Mouse (Mus musculus) forebrain, embryonic 10.5 days (tissue): Measurements from ENCODE around the gene Foxn3. TPM values are rescaled to one million over a fixed set of nuclear protein-coding genes. Genes with fewer than 3 reads are reported as not detected.

Experiments
- DNase-seq: peaks from one replicate; pipeline ENCODE4 v3.0.0-alpha.2; 2017; ENCODE audit warnings: low spot score; ENCODE audit errors: extremely low spot score
- H3K27ac ChIP-seq: fragments of 300-500 bp; sonication (generic); 2 replicates; pipeline ENCODE4 v1.5.1; 2016; ENCODE audit warnings: mild to moderate bottlenecking
- H3K27me3 ChIP-seq: fragments of 300-500 bp; sonication (generic); 2 replicates; pipeline ENCODE4 v1.6.1; 2016; ENCODE audit warnings: mild to moderate bottlenecking; ENCODE audit not compliant: poor library complexity, severe bottlenecking
- H3K36me3 ChIP-seq: fragments of 300-500 bp; sonication (generic); replicated peaks from 2 replicates; pipeline ENCODE4 v1.6.1; 2016; ENCODE audit warnings: mild to moderate bottlenecking, moderate library complexity
- H3K4me1 ChIP-seq: fragments of 300-500 bp; sonication (generic); 2 replicates; pipeline ENCODE4 v1.6.1; 2016
- H3K4me3 ChIP-seq: fragments of 300-500 bp; sonication (generic); 2 replicates; pipeline ENCODE4 v1.5.1; 2016; ENCODE audit warnings: mild to moderate bottlenecking, moderate library complexity
- H3K9me3 ChIP-seq: fragments of 300-500 bp; sonication (generic); 2 replicates; pipeline ENCODE4 v1.6.1; 2016; ENCODE audit warnings: mild to moderate bottlenecking, moderate library complexity
- WGBS: fragments of 180-500 bp; shearing (Covaris S2); methylation state at CpG from one replicate; pipeline ENCODE4 v1.1.7; 2016; 5-methylcytosine and 5-hydroxymethylcytosine counted together
- polyA plus RNA-seq: library from polyadenylated mRNA; unstranded; fragments of >200 nt; fragmentation: Nextera tagmentation; extraction: Ambion mirVana; gene quantifications from 2 replicates; pipeline ENCODE4 v1.2.1, GENCODE M21; 2016

Foxn3 gene
- 46.4 and 47.3 TPM in 2 replicates for polyA plus RNA-seq

DNA sequence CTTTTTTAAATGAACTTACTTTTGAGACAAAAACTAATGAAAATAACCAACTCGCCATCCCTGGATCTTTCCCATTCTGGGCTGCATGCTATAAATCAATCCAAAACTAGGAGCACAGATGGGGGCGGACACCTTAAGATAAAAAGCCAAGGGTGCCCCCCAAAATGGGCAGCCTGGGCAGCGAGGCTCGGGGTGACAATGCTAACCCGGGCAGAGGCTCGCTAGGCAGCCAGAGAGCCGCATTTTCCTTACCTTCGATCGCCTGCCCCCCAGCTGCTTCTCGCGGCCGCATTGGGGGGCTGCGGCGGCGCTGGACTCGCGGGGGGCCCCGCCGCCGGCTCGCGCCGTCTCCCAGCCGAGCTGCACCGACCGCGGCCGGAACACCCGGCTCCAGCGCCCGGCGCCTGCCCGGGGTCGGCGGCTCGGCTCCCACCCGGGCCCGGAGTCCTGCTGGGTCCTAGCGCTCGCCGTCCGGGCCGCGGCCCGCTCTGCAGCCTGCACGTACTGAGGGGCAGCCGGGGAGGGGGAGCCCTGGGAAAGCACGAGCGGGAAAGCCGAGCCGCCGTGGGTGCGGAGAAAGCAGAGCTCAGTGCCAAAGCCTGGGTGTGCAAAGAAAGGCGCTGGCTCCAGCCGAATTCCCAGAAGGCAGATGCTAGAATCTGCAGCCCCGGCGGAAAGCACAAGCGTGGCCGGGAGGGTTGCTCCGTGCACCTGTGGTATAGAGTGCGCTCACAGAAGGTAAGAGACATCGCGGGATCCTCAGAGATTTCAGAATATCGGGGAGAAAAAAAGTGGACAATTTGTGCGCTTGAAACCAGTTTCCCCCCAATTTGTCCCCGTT, at the start of gene Foxn3:
TSS of gene Foxn3 (minus strand) at position 364 of the 841 bp plus-strand sequence.
- peak; percentile 82 for DNase-seq
- Histone ChIP-seq H3K36me3 (no peaks in the 10 kb centered on the region), H3K4me3 (peak within 1 kb of the TSS; percentile 78), H3K4me1 (peaks cover 42% of the 10 kb centered on the region), H3K27me3 (no peaks in the 10 kb centered on the region), H3K27ac (peak within 1 kb of the TSS; percentile 94), H3K9me3 (no peaks in the 10 kb centered on the region)
- under 1% methylated on average over 66 of the region's 66 CpGs for WGBS

GRCm38 (mm10) chr12:99612181-99612871, 48.9 kb upstream of the Foxn3 start:
- H3K27ac ChIP-seq, result no peak overlapping the region
- DNase-seq, result no peak
- H3K36me3 ChIP-seq, result no peaks in the 10 kb centered on the region
- H3K4me3 ChIP-seq, result no peak overlapping the region
- 45% methylated on average over 9 of the region's 9 CpGs for WGBS
- H3K27me3 ChIP-seq, result no peaks in the 10 kb centered on the region; the same call in 1 of the 2 replicates
- H3K4me1 ChIP-seq, result peaks cover 14% of the 10 kb centered on the region
- no peaks in the 10 kb centered on the region for H3K9me3 ChIP-seq

- WGBS, result 91% methylated on average over 7 of the region's 7 CpGs
- Histone ChIP-seq H3K4me1 (peaks cover 5% of the 10 kb centered on the region; the same call in 1 of the 2 replicates), H3K9me3 (no peaks in the 10 kb centered on the region), H3K4me3 (no peak overlapping the region), H3K27ac (no peak overlapping the region), H3K27me3 (no peaks in the 10 kb centered on the region; the same call in 1 of the 2 replicates), H3K36me3 (no peaks in the 10 kb centered on the region)
- no peak for DNase-seq
These were observed 47.5 kb upstream of the Foxn3 start for GRCm38 (mm10) chr12:99610868-99611267.

DNA sequence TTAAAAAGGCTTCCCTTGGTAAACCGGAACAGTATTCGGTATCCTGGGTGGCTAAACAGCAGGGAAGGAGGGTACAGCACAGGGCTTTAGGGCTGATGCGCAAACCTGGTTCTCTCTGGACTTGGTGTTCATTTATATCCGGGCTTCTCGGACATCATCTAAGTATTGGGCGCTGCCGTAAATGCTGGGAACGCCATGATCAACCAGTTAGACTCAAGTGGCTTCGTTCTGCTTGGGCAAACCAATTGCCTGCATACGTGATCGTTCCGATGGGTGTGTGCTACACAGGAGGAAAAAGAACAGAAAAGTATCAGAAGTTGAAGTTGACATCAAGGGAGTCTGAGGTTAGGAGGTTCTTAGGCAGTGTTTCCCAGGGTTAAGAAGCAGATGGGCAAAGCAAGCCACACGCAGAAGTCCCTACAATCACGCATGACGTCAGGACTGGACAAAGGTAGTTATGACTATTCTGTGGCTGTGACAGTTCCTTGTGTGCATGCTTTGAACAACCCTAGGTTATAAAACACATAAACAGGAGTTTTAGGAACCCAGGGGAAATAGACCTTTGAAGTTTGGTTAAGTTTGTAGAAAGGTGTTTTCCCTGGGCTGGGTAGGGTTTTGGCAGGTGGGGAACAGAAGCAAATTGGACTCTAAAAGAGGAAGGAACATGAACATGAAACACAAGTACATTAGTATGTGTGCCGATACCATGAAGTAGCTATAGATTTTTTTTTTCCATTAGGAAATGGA, 46.9 kb upstream of the Foxn3 start:
- H3K27ac ChIP-seq, result no peak overlapping the region
- peaks cover 5% of the 10 kb centered on the region; the same call in 1 of the 2 replicates for H3K4me1 ChIP-seq
- H3K27me3 ChIP-seq, result no peaks in the 10 kb centered on the region; the same call in 1 of the 2 replicates
- no peaks in the 10 kb centered on the region for H3K9me3 ChIP-seq
- WGBS, result 93% methylated on average over 16 of the region's 16 CpGs
- no peak overlapping the region for H3K4me3 ChIP-seq
- DNase-seq, result no peak
- no peaks in the 10 kb centered on the region for H3K36me3 ChIP-seq

GRCm38 (mm10) chr12:99609643-99610042, 46.3 kb upstream of the Foxn3 start:
- H3K4me1 ChIP-seq, result peaks cover 5% of the 10 kb centered on the region; the same call in 1 of the 2 replicates
- no peak for DNase-seq
- H3K27me3 ChIP-seq, result no peaks in the 10 kb centered on the region
- H3K4me3 ChIP-seq, result no peak overlapping the region
- no peaks in the 10 kb centered on the region for H3K9me3 ChIP-seq
- no peak overlapping the region for H3K27ac ChIP-seq
- WGBS, result 87% methylated on average over 5 of the region's 5 CpGs
- H3K36me3 ChIP-seq, result no peaks in the 10 kb centered on the region

DNA sequence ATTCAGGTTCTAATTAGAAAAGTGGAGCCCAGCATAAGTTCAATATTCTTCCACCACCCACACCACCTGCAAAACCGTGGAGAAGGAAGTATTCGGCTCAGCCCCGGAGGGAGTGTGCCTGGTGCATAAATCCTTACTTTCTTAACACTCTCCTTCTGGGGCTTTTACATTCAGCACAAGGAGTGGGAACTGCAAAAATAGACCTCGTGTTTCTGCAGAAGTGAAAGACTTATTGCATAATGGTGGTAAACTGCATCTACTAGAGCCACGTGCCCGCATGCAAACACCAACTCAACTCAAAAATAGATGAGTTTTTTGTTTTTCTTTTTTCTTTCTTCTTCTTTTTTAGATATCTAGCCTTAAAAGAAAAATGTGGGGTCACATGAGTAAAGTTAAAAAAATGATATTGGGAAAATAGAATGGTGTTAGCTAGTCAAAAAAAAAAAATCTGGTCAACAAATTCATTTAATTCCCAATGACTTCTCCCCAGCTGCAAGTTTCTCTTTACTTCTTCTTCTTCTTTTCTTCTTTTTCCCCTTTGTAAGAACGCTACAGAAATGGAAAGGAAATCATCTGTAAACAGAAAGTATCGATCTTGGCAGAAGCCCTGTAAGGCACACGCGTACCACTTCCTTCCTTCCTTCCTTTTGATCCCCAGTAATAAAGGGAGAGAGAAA, 45.0 kb upstream of the Foxn3 start:
- 92% methylated on average over 10 of the region's 10 CpGs for WGBS
- Histone ChIP-seq H3K4me1 (peaks cover 5% of the 10 kb centered on the region; the same call in 1 of the 2 replicates), H3K27ac (no peak overlapping the region), H3K4me3 (no peak overlapping the region), H3K36me3 (no peaks in the 10 kb centered on the region), H3K27me3 (no peaks in the 10 kb centered on the region), H3K9me3 (no peaks in the 10 kb centered on the region)
- no peak for DNase-seq

- H3K4me1 ChIP-seq, result peaks cover 9% of the 10 kb centered on the region
- H3K36me3 ChIP-seq, result no peaks in the 10 kb centered on the region
- no peak overlapping the region for H3K4me3 ChIP-seq
- DNase-seq, result no peak
- H3K9me3 ChIP-seq, result no peaks in the 10 kb centered on the region
- H3K27ac ChIP-seq, result no peak overlapping the region
- WGBS, result 63% methylated on average over 2 of the region's 2 CpGs
- H3K27me3 ChIP-seq, result no peaks in the 10 kb centered on the region
These were observed 40.0 kb upstream of the Foxn3 start for GRCm38 (mm10) chr12:99603381-99603780.

GRCm38 (mm10) chr12:99601841-99602240, 38.5 kb upstream of the Foxn3 start:
- peaks cover 9% of the 10 kb centered on the region for H3K4me1 ChIP-seq
- WGBS, result 90% methylated on average over 3 of the region's 3 CpGs
- DNase-seq, result no peak

DNA sequence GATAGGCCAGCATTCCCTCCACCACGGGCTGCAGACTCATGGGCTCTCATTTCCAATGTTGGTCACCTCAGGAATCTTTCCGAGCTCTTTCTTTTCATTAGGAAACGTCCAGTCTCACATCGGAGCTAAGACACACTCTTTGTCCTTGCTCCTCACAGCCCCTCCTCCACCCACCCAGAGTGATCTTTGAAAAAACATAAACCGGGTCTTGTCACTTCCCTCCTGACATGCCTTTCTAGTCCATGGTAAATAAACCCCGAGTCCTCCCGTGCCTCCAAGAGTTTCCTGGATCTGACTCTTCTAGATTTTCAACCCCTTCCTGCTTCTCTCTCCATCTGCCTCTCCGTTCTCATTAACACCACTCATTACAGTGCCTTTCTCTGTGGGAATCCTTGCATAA, 38.0 kb upstream of the Foxn3 start:
- no peaks in the 10 kb centered on the region for H3K36me3 ChIP-seq
- no peaks in the 10 kb centered on the region for H3K9me3 ChIP-seq
- H3K4me3 ChIP-seq, result no peak overlapping the region
- no peaks in the 10 kb centered on the region for H3K27me3 ChIP-seq
- no peak for DNase-seq
- peaks cover 9% of the 10 kb centered on the region for H3K4me1 ChIP-seq
- peak overlapping the region; percentile 56 for H3K27ac ChIP-seq
- 75% methylated on average over 8 of the region's 8 CpGs for WGBS

More at GRCm38 (mm10) chr12:99601841-99602240, 38.5 kb upstream of the Foxn3 start:
- H3K27ac ChIP-seq, result no peak overlapping the region
- H3K9me3 ChIP-seq, result no peaks in the 10 kb centered on the region
- H3K4me3 ChIP-seq, result no peak overlapping the region
- H3K36me3 ChIP-seq, result no peaks in the 10 kb centered on the region
- H3K27me3 ChIP-seq, result no peaks in the 10 kb centered on the region

DNA sequence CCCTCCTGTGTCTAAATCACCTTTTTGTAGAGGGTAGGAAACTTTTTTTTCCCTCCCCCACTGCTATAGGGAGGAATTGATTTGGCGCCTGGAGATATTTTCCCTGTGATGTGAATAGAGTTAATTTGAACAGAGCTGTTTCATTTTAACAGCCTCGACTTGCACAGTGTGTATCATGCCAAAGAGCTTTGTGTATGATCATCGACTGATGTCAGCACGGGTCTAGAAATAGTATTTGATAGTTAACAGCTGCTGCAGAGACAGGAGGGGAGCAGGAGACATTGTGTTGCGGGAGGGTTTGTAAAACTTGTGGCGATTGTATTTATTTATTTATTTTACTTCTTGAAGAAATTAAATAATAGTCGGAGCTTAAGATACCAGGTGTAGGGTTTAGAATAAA, 36.2 kb upstream of the Foxn3 start:
- Histone ChIP-seq H3K4me3 (no peak overlapping the region), H3K27me3 (no peaks in the 10 kb centered on the region), H3K27ac (no peak overlapping the region), H3K36me3 (no peaks in the 10 kb centered on the region), H3K4me1 (peaks cover 9% of the 10 kb centered on the region), H3K9me3 (no peaks in the 10 kb centered on the region)
- no peak for DNase-seq
- WGBS, result 81% methylated on average over 7 of the region's 7 CpGs

- H3K27ac ChIP-seq, result no peak overlapping the region
- DNase-seq, result no peak
- no peaks in the 10 kb centered on the region for H3K27me3 ChIP-seq
- no peaks in the 10 kb centered on the region for H3K36me3 ChIP-seq
- H3K9me3 ChIP-seq, result peaks cover 7% of the 10 kb centered on the region; the same call in 1 of the 2 replicates
- WGBS, result 95% methylated on average over 2 of the region's 2 CpGs
- peaks cover 8% of the 10 kb centered on the region for H3K4me1 ChIP-seq
- H3K4me3 ChIP-seq, result no peak overlapping the region
These were observed 33.0 kb upstream of the Foxn3 start for GRCm38 (mm10) chr12:99596397-99596796.

- Histone ChIP-seq H3K36me3 (no peaks in the 10 kb centered on the region), H3K27me3 (no peaks in the 10 kb centered on the region), H3K9me3 (peaks cover under 1% of the 10 kb centered on the region; the same call in 1 of the 2 replicates), H3K4me3 (no peak overlapping the region), H3K4me1 (no peaks in the 10 kb centered on the region), H3K27ac (no peak overlapping the region)
- 91% methylated on average over 3 of the region's 3 CpGs for WGBS
- DNase-seq, result no peak
These were observed 24.0 kb upstream of the Foxn3 start for GRCm38 (mm10) chr12:99587338-99587737.
